Mouse (Mus musculus): ENCODE measurements around the gene Apbb2. TPM values are rescaled to one million over a fixed set of nuclear protein-coding genes. Genes with fewer than 3 reads are reported as not detected.

Gene Apbb2
- total and polyA plus RNA-seq, 3 experiments, result 0.34 to 0.40 (median 0.34) TPM

- Histone ChIP-seq H3K9ac (ENCODE audit: insufficient read depth, low read depth) (no peak overlapping the region), H3K4me2 (ENCODE audit: insufficient read depth, low read depth, poor library complexity, severe bottlenecking) (no peak overlapping the region), H3K79me2 (replicated peaks; ENCODE audit: control insufficient read depth, extremely low read depth, insufficient read depth, poor library complexity, severe bottlenecking) (no peaks in the 10 kb centered on the region), H3K27me3 (replicated peaks) (no peaks in the 10 kb centered on the region), H3K9me3 (replicated peaks; ENCODE audit: low read length) (peaks cover 5% of the 10 kb centered on the region), H3K4me1 (ENCODE audit: control insufficient read depth in 1 of 2, insufficient read depth in 2 of 2) (no peaks in the 10 kb centered on the region), H3K4me3 (replicated peaks in 1 of 3; ENCODE audit: low read depth in 2 of 3, low read length in 2 of 3, poor library complexity in 1 of 3) (no peak overlapping the region), H3K27ac (ENCODE audit: insufficient read depth, low read depth) (no peak overlapping the region), H3K36me3 (replicated peaks in 1 of 2; ENCODE audit: control insufficient read depth in 1 of 2, insufficient read depth in 1 of 2, low read length in 1 of 2) (no peaks in the 10 kb centered on the region)
- dilution Hi-C loops (cut with MboI; ENCODE audit: extremely low pct_ligation_motif_present, extremely low pct_unique_long_range_greater_than_20kb, low sequenced_read_pairs) (no loop called here), in situ Hi-C loops (cut with MboI; ENCODE audit: low pct_ligation_motif_present, low pct_unique_long_range_greater_than_20kb, low sequenced_read_pairs) (no loop called here)
- DNase-seq (ENCODE audit: extremely low read depth), result no peak
- no peak for TF ChIP-seq MAFK (IDR thresholded peaks at IDR 0.05; ENCODE audit: insufficient replicate concordance, low read length)
- no peak for TF ChIP-seq HCFC1 (IDR thresholded peaks at IDR 0.05; ENCODE audit: low read depth, low read length)
- no peak for TF ChIP-seq SIN3A (IDR thresholded peaks at IDR 0.05; ENCODE audit: low read length)
- no peak for TF ChIP-seq ZKSCAN1 (IDR thresholded peaks at IDR 0.05; ENCODE audit: borderline replicate concordance, low read depth, low read length)
Measured at GRCm38 (mm10) chr5:66503557-66504433, 114.8 kb downstream of the Apbb2 start.

- Histone ChIP-seq H3K36me3 (replicated peaks in 1 of 2; ENCODE audit: control insufficient read depth in 1 of 2, insufficient read depth in 1 of 2, low read length in 1 of 2) (no peaks in the 10 kb centered on the region), H3K4me3 (replicated peaks in 1 of 3; ENCODE audit: low read depth in 2 of 3, low read length in 2 of 3, poor library complexity in 1 of 3) (no peak overlapping the region), H3K27ac (ENCODE audit: insufficient read depth, low read depth) (no peak overlapping the region), H3K4me1 (ENCODE audit: control insufficient read depth in 1 of 2, insufficient read depth in 2 of 2) (peaks cover 0 to 2% of the 10 kb centered on the region in 2 experiments; a peak in 2 of 4 replicates), H3K4me2 (ENCODE audit: insufficient read depth, low read depth, poor library complexity, severe bottlenecking) (no peak overlapping the region), H3K27me3 (replicated peaks) (no peaks in the 10 kb centered on the region), H3K9ac (ENCODE audit: insufficient read depth, low read depth) (no peak overlapping the region), H3K79me2 (replicated peaks; ENCODE audit: control insufficient read depth, extremely low read depth, insufficient read depth, poor library complexity, severe bottlenecking) (no peaks in the 10 kb centered on the region), H3K9me3 (replicated peaks; ENCODE audit: low read length) (peaks cover 5% of the 10 kb centered on the region)
- no peak for TF ChIP-seq MYC (IDR thresholded peaks at IDR 0.05; ENCODE audit: low read depth, low read length)
- no peak for TF ChIP-seq MEF2A (IDR thresholded peaks at IDR 0.05; ENCODE audit: borderline replicate concordance, low read depth, low read length)
- no peak for TF ChIP-seq TCF12 (IDR thresholded peaks at IDR 0.05; ENCODE audit: low read depth, low read length)
- TF ChIP-seq NELFE (IDR thresholded peaks at IDR 0.05; ENCODE audit: low read depth, low read length), result no peak
- TF ChIP-seq ZNF384 (IDR thresholded peaks at IDR 0.05; ENCODE audit: low read depth, low read length), result no peak
- TF ChIP-seq ZMIZ1 (IDR thresholded peaks at IDR 0.05; ENCODE audit: low read depth, low read length), result no peak
- TF ChIP-seq MAZ (IDR thresholded peaks at IDR 0.05; ENCODE audit: low read depth, low read length), result no peak
- TF ChIP-seq ELF1 (IDR thresholded peaks at IDR 0.05; ENCODE audit: low read depth, low read length), result no peak
- TF ChIP-seq ZKSCAN1 (IDR thresholded peaks at IDR 0.05; ENCODE audit: borderline replicate concordance, low read depth, low read length), result no peak
- TF ChIP-seq MAFK (IDR thresholded peaks at IDR 0.05; ENCODE audit: insufficient replicate concordance, low read length), result no peak
- TF ChIP-seq MAX (IDR thresholded peaks at IDR 0.05; ENCODE audit: low read length), result no peak
- TF ChIP-seq PAX5 (IDR thresholded peaks at IDR 0.05; ENCODE audit: low read length), result no peak
- no peak for TF ChIP-seq UBTF (IDR thresholded peaks at IDR 0.05; ENCODE audit: low read depth, low read length)
- no peak for TF ChIP-seq E2F4 (IDR thresholded peaks at IDR 0.05; ENCODE audit: insufficient replicate concordance, low read depth, low read length)
- no peak for TF ChIP-seq NRF1 (IDR thresholded peaks at IDR 0.05; ENCODE audit: low read depth, low read length)
- TF ChIP-seq ZC3H11A (IDR thresholded peaks at IDR 0.05; ENCODE audit: low read depth, low read length), result no peak
- in situ Hi-C loops (cut with MboI; ENCODE audit: low pct_ligation_motif_present, low pct_unique_long_range_greater_than_20kb, low sequenced_read_pairs) (no loop called here), dilution Hi-C loops (cut with MboI; ENCODE audit: extremely low pct_ligation_motif_present, extremely low pct_unique_long_range_greater_than_20kb, low sequenced_read_pairs) (no loop called here)
- DNase-seq (ENCODE audit: extremely low read depth), result no peak
Measured at GRCm38 (mm10) chr5:66503033-66503432, 115.6 kb downstream of the Apbb2 start.

Measured in CH12.LX (cell line).